Mouse (Mus musculus) olfactory bulb, adult 2 months (tissue): ENCODE data around the gene Sp6.

Source experiments
- CTCF ChIP-seq: fragments of 200-500 bp; IDR thresholded peaks from 2 replicates; pipeline ENCODE4 v1.5.1; 2012; ENCODE audit warnings: low read depth, mild to moderate bottlenecking, low read length, moderate library complexity; ENCODE audit not compliant: insufficient read depth
- POLR2A ChIP-seq: fragments of 200-500 bp; IDR thresholded peaks from 2 replicates; pipeline ENCODE4 v1.6.1; 2012; ENCODE audit warnings: mild to moderate bottlenecking, low read depth, low read length, moderate library complexity; ENCODE audit not compliant: insufficient read depth

DNA sequence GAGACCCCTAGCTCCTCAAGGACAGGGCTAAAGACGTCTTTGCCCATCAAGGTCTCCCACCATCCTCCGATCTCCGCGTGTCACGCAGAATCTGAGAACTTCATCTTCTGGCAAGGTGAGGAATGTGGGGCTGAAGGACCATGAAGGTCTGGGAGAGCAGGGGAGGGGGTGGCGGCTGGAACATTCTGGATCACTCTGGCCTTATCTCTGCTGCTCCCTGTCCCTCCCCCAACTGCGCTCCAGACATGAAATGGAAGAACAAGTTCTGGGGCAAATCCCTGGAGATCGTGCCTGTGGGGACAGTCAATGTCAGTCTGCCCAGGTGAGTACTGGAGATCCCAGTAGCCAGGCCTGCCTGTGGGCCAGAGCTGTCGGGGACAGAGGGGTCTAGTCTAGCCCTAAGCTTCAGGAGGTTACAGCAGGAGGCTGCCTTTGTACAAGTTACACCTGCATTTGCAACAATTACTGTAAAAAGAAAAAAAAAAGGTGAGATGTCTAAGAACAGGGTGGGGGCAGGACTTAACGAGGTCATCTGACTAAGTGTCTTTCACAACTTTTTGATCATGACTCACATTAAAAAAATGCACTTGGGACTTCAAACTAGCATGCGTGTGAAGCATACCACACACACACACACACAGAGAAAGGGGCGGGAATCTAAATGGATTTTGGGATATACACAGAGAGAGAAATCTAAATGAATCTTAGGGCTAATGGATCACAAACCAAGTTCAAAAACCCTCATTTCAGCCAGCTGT lies 52.5 kb downstream of the Sp6 start:
- no peak for TF ChIP-seq CTCF
- no peak for TF ChIP-seq POLR2A
